Mouse (Mus musculus): ENCODE results near the gene Zfp354a. TPM values are rescaled to one million over a fixed set of nuclear protein-coding genes. Genes with fewer than 3 reads are reported as not detected.

The Zfp354a gene
- polyA plus RNA-seq, 1 experiment: not detected

- Histone ChIP-seq H3K4me3 (ENCODE audit: insufficient read depth, low read depth, low read length) (no peak overlapping the region), H3K4me1 (ENCODE audit: control insufficient read depth, insufficient read depth, low read length) (no peaks in the 10 kb centered on the region), H3K27ac (ENCODE audit: insufficient read depth, low read depth, low read length) (no peak overlapping the region)
- TF ChIP-seq CTCF (IDR thresholded peaks at IDR 0.05; ENCODE audit: insufficient read depth, low read depth, low read length): no peak
- TF ChIP-seq POLR2A (IDR thresholded peaks at IDR 0.05; ENCODE audit: insufficient read depth, low read depth, low read length): no peak
- WGBS: 56% methylated on average over 2 of the region's 2 CpGs
Observed at GRCm38 (mm10) chr11:51051678-51052077, 7.4 kb upstream of the Zfp354a start.

DNA sequence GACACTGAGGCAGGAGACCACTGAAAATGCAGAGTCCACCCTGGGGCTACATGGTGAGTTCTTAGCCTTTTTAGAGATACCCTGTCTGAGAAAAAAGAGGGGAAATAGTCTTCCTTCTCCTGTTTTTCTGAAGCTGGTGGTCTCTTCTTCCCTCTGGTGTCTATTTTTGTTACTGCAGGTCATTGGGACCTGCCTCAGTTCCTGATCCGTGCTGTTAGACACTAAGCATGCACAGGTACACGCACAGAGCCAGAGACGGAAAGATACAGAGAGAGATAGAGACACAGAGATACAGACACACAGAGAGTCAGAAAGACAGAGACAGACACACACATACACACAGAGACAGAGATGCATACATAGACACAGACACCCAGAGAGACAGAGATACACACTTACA lies 5.8 kb upstream of the Zfp354a start:
- TF ChIP-seq CTCF (IDR thresholded peaks at IDR 0.05; ENCODE audit: insufficient read depth, low read depth, low read length): no peak
- TF ChIP-seq POLR2A (IDR thresholded peaks at IDR 0.05; ENCODE audit: insufficient read depth, low read depth, low read length): no peak
- no peak overlapping the region for H3K27ac ChIP-seq (ENCODE audit: insufficient read depth, low read depth, low read length)
- H3K4me1 ChIP-seq (ENCODE audit: control insufficient read depth, insufficient read depth, low read length): no peaks in the 10 kb centered on the region
- 37% methylated on average over 3 of the region's 3 CpGs for WGBS
- H3K4me3 ChIP-seq (ENCODE audit: insufficient read depth, low read depth, low read length): no peak overlapping the region

DNA sequence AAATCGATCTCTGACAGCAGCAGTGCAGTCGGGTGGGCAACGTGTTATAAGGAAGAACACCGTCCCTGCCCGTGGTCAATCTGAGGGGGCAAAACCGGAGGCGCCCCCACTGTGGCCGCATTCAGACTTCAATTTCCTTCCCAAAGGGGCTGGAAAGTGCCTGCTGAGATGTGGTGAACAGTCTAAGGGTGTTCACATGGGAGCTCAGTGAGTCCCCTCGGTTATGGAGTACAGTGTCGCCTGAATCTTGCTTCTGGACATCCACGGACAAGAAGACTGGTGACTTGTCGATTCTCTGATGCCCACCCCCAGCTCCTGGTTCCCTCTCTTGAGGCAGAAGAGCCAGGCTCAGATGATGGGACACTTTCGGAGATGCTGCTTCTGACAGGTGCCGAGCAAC lies 583 bp downstream of the Zfp354a start:
- Histone ChIP-seq H3K4me3 (ENCODE audit: insufficient read depth, low read depth, low read length) (peak overlapping the region; percentile 72), H3K4me1 (ENCODE audit: control insufficient read depth, insufficient read depth, low read length) (peaks cover 12% of the 10 kb centered on the region), H3K27ac (ENCODE audit: insufficient read depth, low read depth, low read length) (no peak overlapping the region)
- WGBS: 11% methylated on average over 14 of the region's 14 CpGs
- TF ChIP-seq CTCF (IDR thresholded peaks at IDR 0.05; ENCODE audit: insufficient read depth, low read depth, low read length) (no peak), POLR2A (IDR thresholded peaks at IDR 0.05; ENCODE audit: insufficient read depth, low read depth, low read length) (no peak)

GRCm38 (mm10) chr11:51060981-51061380 lies 1.9 kb downstream of the Zfp354a start:
- TF ChIP-seq POLR2A (IDR thresholded peaks at IDR 0.05; ENCODE audit: insufficient read depth, low read depth, low read length) (no peak), CTCF (IDR thresholded peaks at IDR 0.05; ENCODE audit: insufficient read depth, low read depth, low read length) (no peak)
- WGBS: 97% methylated on average over 6 of the region's 6 CpGs
- H3K27ac ChIP-seq (ENCODE audit: insufficient read depth, low read depth, low read length): no peak overlapping the region
- peaks cover 12% of the 10 kb centered on the region for H3K4me1 ChIP-seq (ENCODE audit: control insufficient read depth, insufficient read depth, low read length)
- no peak overlapping the region for H3K4me3 ChIP-seq (ENCODE audit: insufficient read depth, low read depth, low read length)

DNA sequence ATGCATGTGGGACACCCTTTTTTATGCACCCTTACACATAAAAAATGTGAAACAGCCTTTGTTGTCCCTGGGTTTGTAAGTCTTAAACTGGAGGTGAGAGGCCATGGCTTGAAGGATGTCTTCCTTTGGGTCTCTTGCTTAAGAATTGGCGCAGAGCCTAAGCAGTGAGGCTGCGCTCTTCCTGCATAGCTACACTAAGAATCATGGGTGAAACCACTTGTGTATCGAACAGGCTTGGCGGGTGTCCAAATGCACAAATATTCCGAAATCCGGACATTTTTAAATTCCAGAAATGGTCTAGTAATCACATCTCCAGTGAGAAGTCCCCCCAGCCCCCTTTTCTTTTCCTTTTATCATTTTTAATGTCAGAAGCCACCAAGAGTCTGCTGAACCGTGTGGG lies 4.2 kb downstream of the Zfp354a start:
- TF ChIP-seq CTCF (IDR thresholded peaks at IDR 0.05; ENCODE audit: insufficient read depth, low read depth, low read length): no peak
- no peak for TF ChIP-seq POLR2A (IDR thresholded peaks at IDR 0.05; ENCODE audit: insufficient read depth, low read depth, low read length)
- Histone ChIP-seq H3K27ac (ENCODE audit: insufficient read depth, low read depth, low read length) (no peak overlapping the region), H3K4me3 (ENCODE audit: insufficient read depth, low read depth, low read length) (no peak overlapping the region), H3K4me1 (ENCODE audit: control insufficient read depth, insufficient read depth, low read length) (peaks cover 12% of the 10 kb centered on the region)
- 88% methylated on average over 7 of the region's 7 CpGs for WGBS

DNA sequence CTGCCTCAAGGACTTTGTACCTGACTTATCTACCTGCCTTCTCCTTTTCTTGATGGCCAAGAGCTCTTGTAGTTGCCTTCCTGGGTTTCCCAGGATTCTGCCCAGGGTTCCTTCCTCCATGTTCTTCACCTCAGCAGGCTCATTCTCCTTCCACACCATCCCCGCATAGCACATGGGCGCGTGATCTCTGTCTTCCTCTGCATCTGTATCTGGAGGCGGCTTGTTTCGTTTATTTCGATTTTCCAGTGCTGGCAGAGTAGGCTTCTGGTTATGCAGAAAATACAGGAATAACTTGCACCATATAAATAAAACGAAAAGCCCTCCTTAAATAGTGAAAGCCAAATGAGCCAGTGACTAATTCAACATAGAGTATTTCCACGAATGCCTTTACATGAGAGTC lies 4.8 kb downstream of the Zfp354a start:
- TF ChIP-seq CTCF (IDR thresholded peaks at IDR 0.05; ENCODE audit: insufficient read depth, low read depth, low read length) (no peak), POLR2A (IDR thresholded peaks at IDR 0.05; ENCODE audit: insufficient read depth, low read depth, low read length) (no peak)
- no peak overlapping the region for H3K4me3 ChIP-seq (ENCODE audit: insufficient read depth, low read depth, low read length)
- H3K27ac ChIP-seq (ENCODE audit: insufficient read depth, low read depth, low read length): no peak overlapping the region
- H3K4me1 ChIP-seq (ENCODE audit: control insufficient read depth, insufficient read depth, low read length): peaks cover 12% of the 10 kb centered on the region
- 74% methylated on average over 8 of the region's 8 CpGs for WGBS

DNA sequence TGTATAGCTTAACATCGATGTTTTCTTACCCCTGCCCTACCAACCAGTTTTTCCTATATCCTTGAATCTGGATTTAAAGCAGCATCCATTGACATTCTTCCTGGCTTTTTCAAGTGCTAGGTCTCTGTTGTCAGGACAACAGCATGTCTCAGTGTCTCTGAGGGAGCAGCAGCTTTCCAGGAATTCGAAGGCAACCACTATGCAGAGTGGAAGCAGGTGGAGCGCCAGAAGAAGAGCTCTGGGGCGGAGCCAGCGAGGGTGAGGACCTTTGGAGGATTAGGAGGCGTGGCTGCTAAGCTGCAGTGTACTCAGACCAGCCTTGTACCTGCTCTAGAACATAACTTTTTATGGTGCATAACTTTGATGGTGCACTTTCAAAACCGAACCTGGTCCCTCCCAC lies 25.5 kb downstream of the Zfp354a start:
- Histone ChIP-seq H3K27ac (ENCODE audit: insufficient read depth, low read depth, low read length) (no peak overlapping the region), H3K4me3 (ENCODE audit: insufficient read depth, low read depth, low read length) (no peak overlapping the region), H3K4me1 (ENCODE audit: control insufficient read depth, insufficient read depth, low read length) (no peaks in the 10 kb centered on the region)
- TF ChIP-seq CTCF (IDR thresholded peaks at IDR 0.05; ENCODE audit: insufficient read depth, low read depth, low read length) (no peak), POLR2A (IDR thresholded peaks at IDR 0.05; ENCODE audit: insufficient read depth, low read depth, low read length) (no peak)
- WGBS: 54% methylated on average over 7 of the region's 7 CpGs

DNA sequence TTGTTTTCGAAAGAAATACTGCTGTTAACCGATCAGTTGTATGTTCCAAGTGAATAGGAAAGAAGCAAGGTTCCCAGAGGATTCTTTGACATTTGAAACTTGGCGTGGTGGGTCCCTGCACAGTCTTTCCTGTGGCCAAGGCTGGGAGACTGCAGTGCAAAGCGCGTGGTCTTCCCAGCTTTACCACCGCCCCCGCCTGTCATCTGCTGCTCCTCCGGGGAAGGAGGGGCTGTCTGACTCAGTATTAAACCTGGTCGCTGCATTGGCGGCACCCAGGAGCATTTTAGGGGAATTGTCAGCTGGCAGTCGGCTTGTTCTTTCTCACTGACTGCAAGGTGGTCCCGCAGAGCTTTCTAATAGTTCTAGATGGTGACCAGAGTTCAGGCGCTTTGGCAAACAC lies 26.2 kb downstream of the Zfp354a start:
- 56% methylated on average over 13 of the region's 13 CpGs for WGBS
- no peak overlapping the region for H3K4me3 ChIP-seq (ENCODE audit: insufficient read depth, low read depth, low read length)
- H3K27ac ChIP-seq (ENCODE audit: insufficient read depth, low read depth, low read length): no peak overlapping the region
- no peaks in the 10 kb centered on the region for H3K4me1 ChIP-seq (ENCODE audit: control insufficient read depth, insufficient read depth, low read length)
- TF ChIP-seq CTCF (IDR thresholded peaks at IDR 0.05; ENCODE audit: insufficient read depth, low read depth, low read length) (no peak), POLR2A (IDR thresholded peaks at IDR 0.05; ENCODE audit: insufficient read depth, low read depth, low read length) (no peak)

- no peaks in the 10 kb centered on the region for H3K4me1 ChIP-seq (ENCODE audit: control insufficient read depth, insufficient read depth, low read length)
- TF ChIP-seq CTCF (IDR thresholded peaks at IDR 0.05; ENCODE audit: insufficient read depth, low read depth, low read length) (no peak), POLR2A (IDR thresholded peaks at IDR 0.05; ENCODE audit: insufficient read depth, low read depth, low read length) (no peak)
- no peak overlapping the region for H3K27ac ChIP-seq (ENCODE audit: insufficient read depth, low read depth, low read length)
- 81% methylated on average over 2 of the region's 2 CpGs for WGBS
- H3K4me3 ChIP-seq (ENCODE audit: insufficient read depth, low read depth, low read length): no peak overlapping the region
Observed at GRCm38 (mm10) chr11:51107261-51107660, 48.2 kb downstream of the Zfp354a start.

- TF ChIP-seq CTCF (IDR thresholded peaks at IDR 0.05; ENCODE audit: insufficient read depth, low read depth, low read length) (no peak), POLR2A (IDR thresholded peaks at IDR 0.05; ENCODE audit: insufficient read depth, low read depth, low read length) (no peak)
- Histone ChIP-seq H3K4me1 (ENCODE audit: control insufficient read depth, insufficient read depth, low read length) (no peaks in the 10 kb centered on the region), H3K4me3 (ENCODE audit: insufficient read depth, low read depth, low read length) (no peak overlapping the region), H3K27ac (ENCODE audit: insufficient read depth, low read depth, low read length) (no peak overlapping the region)
- WGBS: 75% methylated on average over 3 of the region's 3 CpGs
Observed at GRCm38 (mm10) chr11:51110621-51111020, 51.6 kb downstream of the Zfp354a start.

Other genes starting within 250 kb of the Zfp354a start
- gene Zfp354c, start 231.5 kb upstream of the Zfp354a start, polyA plus RNA-seq (2012; ENCODE audit: insufficient read depth, insufficient read length, low replicate concordance, missing spikeins): not detected in 2 replicates
- not detected in 2 replicates for gene Zfp879, start 217.7 kb upstream of the Zfp354a start, polyA plus RNA-seq (2012; ENCODE audit: insufficient read depth, insufficient read length, low replicate concordance, missing spikeins)
- gene Grm6, start 208.6 kb upstream of the Zfp354a start, polyA plus RNA-seq (2012; ENCODE audit: insufficient read depth, insufficient read length, low replicate concordance, missing spikeins): not detected in 2 replicates
- gene Zfp454, start 171.6 kb upstream of the Zfp354a start, polyA plus RNA-seq (2012; ENCODE audit: insufficient read depth, insufficient read length, low replicate concordance, missing spikeins): not detected in 2 replicates
- not detected in 2 replicates for gene Zfp2, start 143.1 kb upstream of the Zfp354a start, polyA plus RNA-seq (2012; ENCODE audit: insufficient read depth, insufficient read length, low replicate concordance, missing spikeins)
- gene Zfp354b, start 127.6 kb upstream of the Zfp354a start, polyA plus RNA-seq (2012; ENCODE audit: insufficient read depth, insufficient read length, low replicate concordance, missing spikeins): not detected in 2 replicates
- not detected in 2 replicates for gene 4933414I15Rik, start 115.5 kb upstream of the Zfp354a start, polyA plus RNA-seq (2012; ENCODE audit: insufficient read depth, insufficient read length, low replicate concordance, missing spikeins)
- gene Prop1, start 105.5 kb upstream of the Zfp354a start, polyA plus RNA-seq (2012; ENCODE audit: insufficient read depth, insufficient read length, low replicate concordance, missing spikeins): not detected in 2 replicates
- gene Olfr1378, start 92.7 kb upstream of the Zfp354a start, polyA plus RNA-seq (2012; ENCODE audit: insufficient read depth, insufficient read length, low replicate concordance, missing spikeins): not detected in 2 replicates
- not detected in 2 replicates for gene Olfr1377, start 77.3 kb upstream of the Zfp354a start, polyA plus RNA-seq (2012; ENCODE audit: insufficient read depth, insufficient read length, low replicate concordance, missing spikeins)
- not detected in 2 replicates for gene Olfr51, start 55.7 kb upstream of the Zfp354a start, polyA plus RNA-seq (2012; ENCODE audit: insufficient read depth, insufficient read length, low replicate concordance, missing spikeins)
- not detected in 2 replicates for gene Olfr54, start 45.0 kb upstream of the Zfp354a start, polyA plus RNA-seq (2012; ENCODE audit: insufficient read depth, insufficient read length, low replicate concordance, missing spikeins)
- gene Olfr1375, start 11.1 kb upstream of the Zfp354a start, polyA plus RNA-seq (2012; ENCODE audit: insufficient read depth, insufficient read length, low replicate concordance, missing spikeins): not detected in 2 replicates
- gene Gm12569, start 161.2 kb downstream of the Zfp354a start, polyA plus RNA-seq (2012; ENCODE audit: insufficient read depth, insufficient read length, low replicate concordance, missing spikeins): not detected in 2 replicates
- 472 and 728 TPM in 2 replicates for gene Clk4, start 202.5 kb downstream of the Zfp354a start, polyA plus RNA-seq (2012; ENCODE audit: insufficient read depth, insufficient read length, low replicate concordance, missing spikeins)
- not detected in 2 replicates for gene BC049762, start 203.8 kb downstream of the Zfp354a start, polyA plus RNA-seq (2012; ENCODE audit: insufficient read depth, insufficient read length, low replicate concordance, missing spikeins)
- gene Col23a1, start 230.7 kb downstream of the Zfp354a start, polyA plus RNA-seq (2012; ENCODE audit: insufficient read depth, insufficient read length, low replicate concordance, missing spikeins): not detected in 2 replicates